Mouse (Mus musculus) liver, adult 2 months (tissue): Measurements from ENCODE around the gene Samd13.

Source experiments
- CTCF ChIP-seq: fragments of 200-500 bp; IDR thresholded peaks from 2 replicates; pipeline ENCODE4 v1.5.1; 2011; ENCODE audit warnings: low read depth, low read length, control low read depth
- POLR2A ChIP-seq: fragments of 200-500 bp; IDR thresholded peaks from 2 replicates; pipeline ENCODE4 v1.6.1; 2011; ENCODE audit warnings: low read length, control low read depth; ENCODE audit not compliant: insufficient read depth; ENCODE audit errors: extremely low read depth

DNA sequence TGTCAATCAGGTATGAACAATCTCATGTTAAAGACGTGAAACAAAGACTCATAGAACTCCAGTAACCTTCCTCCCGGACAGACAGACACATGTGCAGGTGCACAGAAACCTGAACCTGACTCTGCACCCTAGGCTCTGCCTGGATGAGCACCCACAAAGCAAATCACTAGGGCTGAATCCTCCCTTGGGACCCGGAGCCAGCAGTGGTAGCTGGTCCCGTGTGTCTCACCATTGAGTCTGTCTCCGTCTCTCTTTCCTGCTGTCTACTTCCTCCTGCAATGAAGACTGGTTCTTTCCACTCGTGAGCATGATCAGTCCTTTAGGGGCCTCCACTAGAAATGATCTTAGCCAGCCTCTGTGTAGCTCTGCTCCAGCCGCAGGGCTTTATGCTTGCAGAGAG is 23.5 kb downstream of the Samd13 start:
- TF ChIP-seq CTCF (no peak), POLR2A (no peak)
